Mouse (Mus musculus) embryo, embryonic 11.5 days (tissue): ENCODE results near the gene Enox1.

Source experiments
- DNase-seq: peaks from one replicate; pipeline ENCODE4 v3.0.0-alpha.2; 2012; ENCODE audit warnings: low read depth, low spot score

The Enox1 gene

DNA sequence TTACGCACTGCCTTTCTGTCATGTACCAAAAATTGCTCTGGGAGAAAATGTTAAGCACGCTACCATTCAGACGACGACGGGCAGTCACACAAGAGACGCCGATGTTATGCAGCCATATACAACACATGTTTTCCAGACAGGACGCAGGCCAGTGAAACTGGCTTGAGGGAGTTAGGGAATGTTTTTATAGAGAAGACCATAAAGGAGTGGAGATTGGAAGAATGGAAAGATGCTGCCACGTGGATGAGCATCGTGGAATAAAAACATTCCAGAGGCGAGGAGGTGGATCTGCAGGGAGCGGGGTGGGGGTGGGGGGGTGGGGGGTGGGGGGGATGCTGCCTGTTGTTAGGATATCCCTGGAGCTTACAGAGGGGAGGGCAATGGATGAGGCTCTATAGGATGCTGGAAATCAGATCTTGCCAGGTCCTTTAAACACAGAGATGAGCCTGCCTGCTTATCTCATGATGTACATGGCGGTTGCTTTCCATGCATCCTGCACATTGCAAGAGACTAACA, 116.4 kb downstream of the Enox1 start:
- no peak for DNase-seq

DNA sequence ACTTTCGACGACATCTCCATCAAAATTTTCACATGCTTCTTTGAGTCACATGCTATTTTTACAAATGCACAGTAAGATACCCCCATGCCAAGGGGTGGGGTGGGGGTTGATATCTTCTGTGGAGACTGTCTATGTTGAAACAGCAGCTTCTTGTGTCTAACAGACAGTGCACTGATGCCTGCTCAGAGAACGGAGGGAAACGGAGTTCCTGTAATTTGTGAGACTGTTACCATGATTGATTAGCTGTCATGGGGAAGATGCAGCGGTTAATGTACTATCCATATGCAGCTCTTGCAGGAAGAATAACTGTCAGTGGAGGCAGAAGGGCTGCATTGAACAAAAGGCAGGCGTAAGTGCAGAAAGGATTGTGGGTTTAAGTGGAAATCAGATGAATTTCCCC, 117.2 kb downstream of the Enox1 start:
- DNase-seq: no peak

DNA sequence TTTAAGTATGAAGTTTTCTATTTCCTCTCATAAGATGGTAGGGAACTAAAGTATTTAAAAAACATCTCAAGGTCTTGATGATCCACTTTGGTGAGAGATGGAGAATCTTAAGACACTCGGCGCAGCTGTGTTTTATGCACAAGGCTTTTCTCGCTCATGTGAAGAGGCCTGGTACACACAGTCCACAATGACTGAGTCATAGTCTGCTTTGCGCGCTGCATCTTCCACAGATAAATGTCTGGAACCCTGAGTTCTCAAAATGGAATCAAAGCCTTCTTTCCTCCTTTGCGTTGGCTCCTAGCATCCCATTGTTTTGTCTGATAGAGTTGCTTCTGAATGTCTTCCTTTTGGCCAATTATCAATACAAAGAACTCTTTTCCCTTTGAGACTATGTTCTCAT, 119.0 kb downstream of the Enox1 start:
- DNase-seq: no peak

DNA sequence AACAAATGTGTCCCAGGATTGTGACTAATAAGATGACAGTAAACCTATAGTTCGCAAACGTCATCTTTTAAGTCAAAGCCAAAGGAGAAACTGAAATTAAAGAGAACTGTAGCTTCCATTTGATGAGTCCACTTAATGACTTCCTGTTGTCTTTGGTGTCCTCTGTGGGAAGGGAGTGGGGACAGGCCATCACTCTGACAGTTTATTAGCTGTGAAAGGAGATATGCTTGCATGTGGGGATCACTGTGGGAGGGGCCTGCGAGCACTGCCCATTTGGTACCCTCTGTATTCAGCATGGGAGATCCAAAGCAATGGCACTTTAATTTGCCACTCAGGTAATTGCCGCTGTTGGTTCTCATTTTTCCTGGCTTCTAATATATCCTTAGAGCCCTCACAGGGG, 122.6 kb downstream of the Enox1 start:
- no peak for DNase-seq

DNA sequence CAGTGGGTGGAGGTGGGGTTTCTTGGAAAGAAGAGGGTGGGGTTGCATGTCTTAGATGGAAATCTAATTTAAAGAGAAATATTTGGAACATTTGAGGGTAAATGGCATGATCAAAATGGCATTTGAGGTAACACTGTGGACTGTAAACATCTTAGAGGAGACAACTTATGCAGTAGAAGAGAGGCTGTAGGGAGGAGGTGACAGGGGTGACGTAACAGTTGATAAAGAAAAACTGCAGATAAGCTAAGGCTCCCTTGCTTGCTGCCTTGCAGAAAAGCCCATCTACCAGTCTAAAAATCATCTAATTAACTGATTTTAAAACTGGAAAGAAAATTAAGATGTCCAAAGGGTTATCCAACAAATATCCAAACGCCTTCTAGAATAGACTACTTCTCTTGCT, 123.9 kb downstream of the Enox1 start:
- DNase-seq: no peak

DNA sequence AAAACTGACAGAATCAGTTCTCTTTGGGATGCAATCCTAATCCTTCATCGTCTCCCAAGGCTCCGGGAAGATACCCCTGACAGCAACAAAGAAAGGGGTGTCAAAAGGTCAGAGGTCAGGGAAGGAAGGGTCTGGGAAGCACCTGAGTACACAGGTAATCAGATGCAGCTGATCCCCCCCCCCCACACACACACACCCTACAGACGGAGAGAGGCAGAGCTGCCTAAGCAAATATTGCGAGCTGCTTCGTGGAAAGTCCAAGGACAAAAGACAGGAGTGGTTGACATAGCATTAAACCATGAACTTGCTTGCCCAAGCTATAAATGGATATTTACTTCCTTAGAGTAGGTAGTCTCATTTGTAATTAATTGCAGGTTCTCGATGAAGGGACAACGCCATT, 124.3 kb downstream of the Enox1 start:
- DNase-seq: no peak

DNA sequence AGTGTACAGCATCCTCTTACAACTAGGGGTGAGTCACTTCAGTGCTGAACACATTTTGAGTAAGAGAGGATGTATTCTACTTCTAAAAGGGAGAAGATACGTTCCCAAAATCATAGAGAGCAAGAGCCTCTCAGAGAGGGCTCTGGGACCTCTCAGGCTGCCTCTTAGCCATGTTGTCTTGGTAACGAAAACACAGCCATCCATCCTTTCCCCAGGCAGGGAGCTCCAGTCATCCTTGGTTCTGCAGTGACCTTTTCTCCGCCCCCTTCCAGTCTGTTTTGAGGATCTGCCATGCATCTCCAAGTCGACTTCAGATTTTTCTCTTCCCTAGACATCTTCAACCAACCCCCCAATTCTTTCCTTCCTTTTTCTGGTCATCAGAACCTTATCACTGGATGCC, 127.4 kb downstream of the Enox1 start:
- no peak for DNase-seq

DNA sequence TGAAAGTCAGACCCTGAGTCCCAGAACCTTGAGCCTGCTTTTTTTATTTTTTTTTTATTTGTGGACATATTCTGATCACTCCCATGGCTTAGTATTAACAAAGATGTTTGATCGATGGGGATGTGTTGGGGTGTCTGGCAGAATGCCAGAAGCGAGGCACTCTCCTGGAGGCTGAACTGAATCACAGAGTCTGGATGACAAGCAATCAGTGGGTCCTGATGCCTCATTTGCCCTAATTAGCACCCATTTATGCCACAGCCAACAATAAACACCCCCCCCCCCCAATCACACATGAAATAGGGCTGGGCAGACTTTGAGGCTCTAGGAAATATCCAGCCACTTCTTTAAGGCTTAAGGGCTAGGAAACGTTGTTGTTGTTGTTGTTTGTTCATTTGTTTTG, 128.9 kb downstream of the Enox1 start:
- no peak for DNase-seq

DNA sequence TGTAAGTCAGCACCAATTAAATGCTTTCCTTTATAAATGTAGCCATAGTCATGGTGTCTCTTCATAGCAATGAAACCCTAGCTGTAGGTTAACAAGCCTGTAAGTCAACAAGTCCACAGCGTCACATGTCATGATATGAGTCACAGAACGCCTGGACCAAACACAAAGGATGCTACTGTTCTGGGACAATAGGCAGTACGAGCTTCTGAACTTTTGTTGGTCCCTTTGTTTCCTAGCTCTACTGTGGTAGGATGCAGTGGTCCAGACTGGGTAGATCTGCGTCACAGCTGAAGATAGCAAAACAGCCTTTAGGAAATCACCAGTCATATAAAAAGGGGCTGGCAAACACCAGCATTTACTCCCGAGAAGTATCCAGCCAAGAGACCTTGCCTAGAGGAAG, 135.2 kb downstream of the Enox1 start:
- DNase-seq: no peak

DNA sequence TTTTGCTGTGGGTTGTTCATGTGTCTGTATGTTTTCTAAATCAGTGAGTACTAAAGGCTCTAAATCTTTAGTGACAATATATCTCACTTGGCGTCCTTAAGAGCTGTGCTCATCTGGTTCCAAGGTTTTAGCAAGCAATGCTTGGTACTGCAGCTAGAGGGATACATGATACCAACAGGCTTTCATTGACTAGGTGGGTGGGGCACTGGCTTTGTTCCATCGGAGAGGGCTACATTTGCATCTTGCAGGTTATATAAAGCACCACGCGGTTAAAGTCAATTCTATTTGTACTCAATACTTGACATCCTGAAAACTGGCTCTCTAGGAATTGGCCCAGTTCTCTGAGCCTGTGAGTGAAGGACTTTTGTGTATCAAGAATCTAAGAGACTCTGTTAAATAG, 140.5 kb downstream of the Enox1 start:
- no peak for DNase-seq

DNA sequence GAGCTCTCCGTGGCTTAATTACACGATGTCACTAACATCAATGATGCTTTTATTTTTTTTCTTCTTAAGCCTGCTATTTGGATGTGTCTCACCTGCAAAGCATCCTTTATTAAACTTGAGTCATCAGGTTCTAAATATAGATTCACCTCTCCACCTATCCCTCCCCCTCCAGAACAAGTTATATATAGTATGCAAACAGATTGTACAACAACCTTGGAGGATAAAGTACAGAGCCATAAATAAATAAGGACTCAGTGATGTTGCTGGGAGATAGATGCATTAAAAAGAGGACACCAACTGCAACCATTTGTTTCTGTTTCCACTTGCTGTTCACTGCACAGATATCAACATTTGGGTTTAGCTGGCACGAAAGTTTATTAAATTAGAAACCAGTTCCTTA, 141.8 kb downstream of the Enox1 start:
- DNase-seq: no peak

DNA sequence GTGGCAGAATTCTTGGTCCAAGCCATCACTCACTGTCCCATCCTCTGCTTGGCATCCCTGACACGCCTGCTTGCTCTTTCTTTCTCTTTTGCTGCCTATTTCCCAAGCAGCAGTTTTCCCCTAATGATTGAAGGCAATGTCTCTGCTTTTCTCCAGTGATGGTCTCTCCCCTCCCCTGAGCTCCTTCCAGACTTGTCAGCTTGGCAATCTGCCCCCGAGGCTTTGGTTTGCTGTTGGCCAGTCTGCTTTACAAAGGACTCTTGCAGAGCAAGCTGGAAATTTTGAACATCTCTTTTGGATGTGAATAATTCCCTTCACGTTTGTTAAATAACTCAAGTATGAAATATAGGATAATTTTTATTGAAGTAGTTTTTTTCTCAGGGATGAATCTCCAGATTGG, 153.0 kb downstream of the Enox1 start:
- no peak for DNase-seq

DNA sequence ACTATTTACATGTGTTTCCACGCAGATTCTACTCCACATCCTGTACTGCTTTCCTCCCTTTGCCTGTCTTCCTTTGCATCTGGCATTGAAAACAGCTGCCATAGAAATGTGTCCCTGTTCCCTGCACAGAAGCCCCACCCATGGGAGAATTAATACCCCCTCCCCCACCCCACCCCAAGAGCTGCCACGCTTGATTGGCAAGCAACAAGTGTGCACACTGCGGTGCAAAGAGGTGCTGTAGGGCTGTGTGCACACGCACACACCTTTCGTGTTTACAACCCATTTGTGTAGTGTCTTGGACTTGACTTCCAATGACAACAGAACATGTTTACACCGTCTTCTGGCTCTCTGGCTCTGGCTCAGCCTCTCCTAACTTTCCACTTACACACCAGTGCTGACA, 154.9 kb downstream of the Enox1 start:
- no peak for DNase-seq

DNA sequence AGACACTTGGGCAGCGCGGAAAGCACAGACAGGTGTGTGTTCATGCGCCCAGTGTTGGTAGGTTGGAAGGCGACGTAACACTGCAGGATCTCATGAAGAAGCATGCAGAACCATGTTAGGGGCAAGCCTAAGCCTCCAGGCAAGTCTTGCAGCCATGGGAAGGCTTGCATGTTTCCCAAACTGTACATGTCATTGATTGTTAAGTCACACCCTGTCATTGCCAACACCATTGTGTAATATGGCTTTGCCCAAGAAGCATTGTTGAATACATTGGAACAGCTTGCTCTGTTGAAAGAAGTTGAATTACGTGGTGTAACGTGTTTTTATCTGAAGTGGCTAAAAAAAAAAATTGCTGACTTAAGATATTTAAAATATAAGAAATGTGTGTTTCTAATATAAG, 162.8 kb downstream of the Enox1 start:
- no peak for DNase-seq

DNA sequence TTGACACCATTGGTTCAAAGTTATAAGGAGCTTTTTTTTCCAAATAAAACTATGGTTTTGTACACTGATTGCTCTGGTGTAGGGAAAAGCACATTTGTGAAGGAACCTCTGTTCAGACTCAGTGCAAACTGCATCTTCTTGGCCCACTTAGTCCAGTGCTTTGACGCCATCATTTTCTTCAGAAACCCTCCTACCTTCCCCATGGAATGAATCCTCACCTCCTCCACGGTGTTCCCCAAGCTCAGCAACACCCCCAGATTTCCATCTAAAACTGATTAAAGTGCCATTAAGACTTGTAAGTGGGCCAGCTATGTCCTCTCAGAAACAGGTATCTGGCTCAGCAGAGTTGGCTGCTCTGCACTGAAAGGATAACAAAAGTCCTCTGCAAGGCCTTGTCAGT, 167.8 kb downstream of the Enox1 start:
- DNase-seq: no peak

DNA sequence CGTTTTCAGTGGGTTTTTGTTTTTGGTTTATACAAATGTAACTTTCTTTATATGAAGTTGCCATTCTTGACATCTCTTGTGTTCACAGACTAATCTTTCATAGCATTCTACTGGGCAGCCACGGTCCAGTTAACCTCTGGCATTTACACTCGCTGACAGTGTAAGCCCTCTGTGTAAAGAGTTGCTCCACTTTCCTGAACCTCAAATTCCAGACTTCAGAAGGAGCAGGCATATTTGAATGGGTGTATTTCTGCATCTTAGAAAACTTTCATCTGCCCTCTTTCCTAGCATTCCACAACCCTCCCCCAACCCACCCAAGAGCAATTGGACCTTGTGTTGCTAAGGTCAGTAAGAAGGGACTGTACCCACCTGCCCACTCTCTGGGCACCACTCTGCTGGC, 171.1 kb downstream of the Enox1 start:
- DNase-seq: no peak

DNA sequence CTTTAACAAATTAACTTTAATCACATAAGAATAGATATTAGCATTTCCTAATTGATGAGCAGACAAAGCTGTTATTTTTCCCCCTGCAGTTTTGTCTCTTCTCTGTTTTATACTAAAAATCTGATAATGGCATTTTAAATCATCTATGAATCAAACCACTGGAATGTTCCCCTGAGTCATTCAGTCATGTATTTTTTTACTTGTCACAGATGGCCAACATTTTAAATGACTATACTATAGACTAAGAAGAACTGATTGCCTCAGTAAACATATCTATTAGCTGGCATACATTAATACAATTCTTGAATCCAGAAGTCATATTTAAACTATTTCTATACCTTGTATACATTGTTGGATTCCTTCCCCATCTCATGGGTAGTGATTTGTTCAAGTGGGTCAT, 173.2 kb downstream of the Enox1 start:
- DNase-seq: no peak

DNA sequence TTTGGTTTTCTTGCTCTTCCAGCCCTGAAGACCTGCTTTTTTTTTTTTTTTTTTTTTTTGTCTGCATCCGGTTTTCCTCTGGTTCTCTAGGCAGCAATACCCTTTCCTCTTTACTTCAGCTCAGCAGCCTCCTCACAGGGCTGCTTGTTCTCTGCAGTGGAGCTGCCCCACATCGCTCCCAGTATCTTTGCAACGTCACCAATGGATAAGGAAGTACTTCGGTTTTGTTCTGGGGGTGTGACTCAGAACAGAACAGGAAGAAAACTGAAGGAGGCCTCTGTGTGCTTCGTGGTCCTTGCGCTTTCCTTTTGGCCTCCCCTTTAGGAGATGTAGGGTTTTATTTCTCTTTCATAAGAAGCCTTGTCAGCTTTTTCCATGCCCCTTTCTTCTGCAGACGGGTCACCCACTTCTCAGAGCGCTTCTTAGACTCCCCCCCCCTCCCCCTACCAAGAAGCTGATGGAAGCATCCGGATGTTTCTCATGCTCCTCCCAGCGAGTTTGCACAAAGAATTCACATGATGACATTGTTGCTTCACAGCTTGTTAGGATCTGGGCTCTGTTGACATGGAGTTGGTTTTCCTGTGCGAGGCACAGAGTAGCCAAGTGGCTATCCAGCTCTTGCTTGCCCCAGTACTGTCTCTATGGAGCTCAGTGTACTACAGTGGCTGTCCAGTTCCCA, 187.2 kb downstream of the Enox1 start:
- no peak for DNase-seq

DNA sequence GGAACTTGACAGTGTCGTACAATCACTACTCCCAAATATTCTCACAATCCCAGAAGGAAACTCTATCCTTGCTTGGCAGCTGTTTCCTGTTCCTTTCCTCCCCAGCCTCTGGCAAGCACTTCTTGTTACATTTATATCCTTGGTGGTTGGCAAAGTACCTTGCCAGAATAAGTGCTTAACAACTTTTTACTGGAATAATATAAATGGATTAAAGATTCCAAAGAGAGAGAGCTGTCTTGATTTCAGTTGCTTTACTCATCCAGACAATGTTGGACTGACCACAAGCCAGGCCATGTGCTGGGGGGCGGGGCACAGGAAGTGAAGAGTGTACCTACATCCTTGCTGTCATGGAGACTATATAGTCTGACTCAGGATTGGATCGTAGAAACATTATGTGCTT, 189.7 kb downstream of the Enox1 start:
- no peak for DNase-seq

DNA sequence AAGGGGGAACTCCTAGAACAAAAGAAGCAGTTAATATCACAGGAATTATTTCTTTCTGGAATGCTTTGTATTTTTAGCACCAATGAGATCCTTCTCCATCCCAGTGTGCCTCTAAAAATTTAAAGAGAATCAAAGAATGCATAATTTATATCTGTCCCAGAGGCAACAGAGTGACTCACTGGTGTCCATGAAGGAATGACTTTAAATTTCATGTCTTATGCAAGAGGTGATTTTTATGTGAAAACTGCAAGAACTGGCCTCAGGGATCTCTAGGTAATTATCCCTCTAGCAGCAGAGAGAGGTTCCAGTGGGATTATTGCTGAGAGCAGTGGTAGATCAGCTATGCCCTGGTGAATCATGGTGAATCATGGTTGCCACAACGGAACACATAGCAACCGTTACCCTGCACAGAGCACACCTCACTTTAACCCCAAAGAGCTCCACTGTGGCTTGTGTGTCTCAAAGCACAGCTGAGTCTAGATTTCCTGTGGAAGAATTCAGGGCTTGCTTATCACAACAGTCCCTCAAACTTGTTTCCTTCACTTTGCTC, 195.3 kb downstream of the Enox1 start:
- no peak for DNase-seq

DNA sequence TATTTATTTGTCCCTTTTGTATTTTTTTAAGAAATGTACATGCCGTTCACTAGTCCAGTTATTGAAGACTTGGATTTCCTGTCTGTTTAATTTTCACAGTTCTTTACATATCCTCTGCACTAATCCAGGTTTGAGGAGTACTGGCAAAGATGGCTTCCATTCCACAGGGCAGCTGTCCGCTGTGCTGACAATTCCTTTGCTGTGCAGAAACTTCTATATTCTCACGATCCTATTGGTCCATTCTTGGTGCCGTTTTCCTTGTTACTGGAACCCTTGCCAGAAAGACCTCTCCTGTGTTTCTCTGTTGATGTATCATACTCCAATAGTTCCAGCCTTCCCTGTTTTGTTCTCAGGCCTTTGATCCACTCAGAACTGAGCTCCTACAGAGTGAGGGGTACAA, 206.1 kb downstream of the Enox1 start:
- DNase-seq: no peak

DNA sequence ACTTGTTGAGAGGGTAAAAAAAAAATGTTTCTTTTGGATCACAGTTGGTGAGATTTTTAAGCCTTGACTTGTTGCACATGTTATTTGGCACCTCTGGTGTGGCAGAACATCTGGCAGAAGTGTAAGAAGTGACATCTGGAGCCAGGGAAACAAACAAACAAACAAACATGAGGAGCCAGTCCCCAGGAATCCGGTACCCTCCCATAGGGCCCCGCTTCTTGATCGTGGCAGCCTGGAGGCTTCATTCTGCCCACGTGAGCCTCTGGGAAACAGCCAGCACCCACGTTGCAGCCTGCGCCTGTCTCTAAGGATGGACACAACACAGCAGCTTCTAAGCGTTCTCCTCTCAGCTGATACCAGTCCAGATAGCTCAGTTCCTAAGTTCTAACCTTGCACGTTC, 211.8 kb downstream of the Enox1 start:
- DNase-seq: no peak

DNA sequence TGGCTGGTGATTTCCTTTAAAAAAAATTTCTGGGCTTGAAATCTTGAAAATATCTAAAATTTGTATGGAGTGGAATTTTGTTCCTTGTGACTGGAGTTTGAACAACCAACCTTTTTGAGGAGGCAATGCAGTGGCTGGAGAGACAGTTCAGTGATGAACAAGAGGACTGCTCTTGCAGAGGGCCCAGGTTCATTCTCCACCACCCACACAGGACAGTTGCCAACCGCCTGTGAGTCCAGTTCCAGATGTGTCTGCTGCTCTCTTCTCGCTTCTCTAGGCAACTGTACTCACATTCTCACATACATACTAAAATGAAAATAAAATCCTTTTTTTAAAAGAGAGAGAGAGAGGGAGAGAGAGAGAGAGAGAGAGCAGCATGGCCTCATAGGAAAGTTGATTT, 212.5 kb downstream of the Enox1 start:
- no peak for DNase-seq

DNA sequence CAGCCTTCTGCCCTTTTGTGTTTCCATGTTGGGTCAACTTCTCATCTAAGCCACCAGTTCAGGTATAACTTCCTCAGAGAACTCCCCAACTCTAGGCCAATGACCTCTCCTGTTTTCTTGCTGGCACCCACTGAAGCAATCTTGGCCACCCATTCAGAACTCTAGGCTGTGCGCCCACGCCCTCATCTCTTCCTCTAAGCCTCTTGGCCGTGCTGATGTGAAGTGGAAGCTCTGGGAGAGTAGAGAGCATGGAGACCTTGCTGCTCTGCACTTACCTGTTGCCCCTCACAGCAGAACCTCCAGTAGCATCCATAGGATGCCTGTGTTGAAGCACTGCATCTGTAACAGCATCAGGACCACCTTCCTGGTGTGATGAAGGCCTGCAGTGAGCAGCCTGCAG, 214.0 kb downstream of the Enox1 start:
- no peak for DNase-seq
